Mouse (Mus musculus) embryo, embryonic 10 days (tissue): ENCODE results near the gene Eya2.
A peak's percentile ranks its signal among the peaks of the same experiment; 100 is the strongest.
"Not testable (repeated sequence)": the region's sequence is repeated elsewhere in the genome, so short reads cannot be mapped to it uniquely, and the experiment has no call there.

Source experiments
- DNase-seq: peaks from one replicate; pipeline ENCODE4 v3.0.0-alpha.2; 2015; ENCODE audit warnings: low spot score

Gene Eya2

GRCm38 (mm10) chr2:165782324-165782723 is 187.5 kb downstream of the Eya2 start:
- DNase-seq: peak; percentile 94

- no peak for DNase-seq
Measured at GRCm38 (mm10) chr2:165785312-165786036, 190.6 kb downstream of the Eya2 start.

GRCm38 (mm10) chr2:165786467-165786866 is 191.6 kb downstream of the Eya2 start:
- no peak for DNase-seq

GRCm38 (mm10) chr2:165788005-165788404 is 193.2 kb downstream of the Eya2 start:
- DNase-seq: no peak

GRCm38 (mm10) chr2:165788796-165789195 is 194.0 kb downstream of the Eya2 start:
- DNase-seq: no peak

- DNase-seq: no peak
Measured at GRCm38 (mm10) chr2:165789667-165790066, 194.8 kb downstream of the Eya2 start.

- DNase-seq: peak; percentile 43
Measured at GRCm38 (mm10) chr2:165791026-165791425, 196.2 kb downstream of the Eya2 start.

- DNase-seq: peak; percentile 58
Measured at GRCm38 (mm10) chr2:165791657-165792056, 196.8 kb downstream of the Eya2 start.

- DNase-seq: no peak
Measured at GRCm38 (mm10) chr2:165792431-165793282, 197.8 kb downstream of the Eya2 start.

- DNase-seq: no peak
Measured at GRCm38 (mm10) chr2:165793283-165793638, 198.4 kb downstream of the Eya2 start.

- DNase-seq: no peak
Measured at GRCm38 (mm10) chr2:165797876-165798275, 203.0 kb downstream of the Eya2 start.

- DNase-seq: not testable (repeated sequence)
Measured at GRCm38 (mm10) chr2:165800174-165800573, 205.3 kb downstream of the Eya2 start.

GRCm38 (mm10) chr2:165808179-165808975 is 213.5 kb downstream of the Eya2 start:
- DNase-seq: no peak

GRCm38 (mm10) chr2:165809091-165809490 is 214.3 kb downstream of the Eya2 start:
- no peak for DNase-seq

GRCm38 (mm10) chr2:165809901-165810477 is 215.2 kb downstream of the Eya2 start:
- DNase-seq: no peak

GRCm38 (mm10) chr2:165811536-165811935 is 216.7 kb downstream of the Eya2 start:
- peak; percentile 74 for DNase-seq

GRCm38 (mm10) chr2:165812889-165813288 is 218.1 kb downstream of the Eya2 start:
- no peak for DNase-seq

GRCm38 (mm10) chr2:165815103-165815880 is 220.5 kb downstream of the Eya2 start:
- DNase-seq: no peak

GRCm38 (mm10) chr2:165817437-165817836 is 222.6 kb downstream of the Eya2 start:
- DNase-seq: no peak

- DNase-seq: no peak
Measured at GRCm38 (mm10) chr2:165818570-165818969, 223.7 kb downstream of the Eya2 start.
